Mouse (Mus musculus): Measurements from ENCODE around the gene Casp9.

Gene Casp9

GRCm38 (mm10) chr4:141857422-141857930, 64.1 kb downstream of the Casp9 start:
- in situ Hi-C loops (cut with MboI; ENCODE audit: unreplicated experiment in 2 of 2) = loop anchor here (5.0 to 25.0 kb wide), 6 partner anchors 100 to 1555 kb away; partner anchors contain the start of genes Tmem82 (in 2 of the 2), Pramef8 (in 1 of the 2) and Pramel1 (in 1 of the 2)

DNA sequence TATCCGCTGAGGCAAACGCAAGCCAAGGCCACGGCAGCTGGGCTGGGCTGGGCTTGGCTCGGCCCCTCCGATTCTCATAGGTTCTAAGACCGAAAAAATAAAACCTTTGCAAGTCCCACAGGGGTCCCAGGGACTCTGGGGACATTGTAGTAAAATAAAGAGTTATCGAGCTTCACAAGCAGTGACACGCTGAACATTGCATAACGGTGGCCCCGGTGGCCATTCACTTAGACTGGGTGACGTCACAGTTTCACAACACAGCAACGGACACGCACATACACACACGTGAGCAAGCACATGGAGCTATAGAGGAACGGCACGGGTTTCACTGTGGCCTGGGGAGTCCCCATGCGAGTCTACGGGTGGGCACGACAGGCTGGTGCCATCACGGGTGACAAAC, 65.1 kb downstream of the Casp9 start:
- in situ Hi-C loops (cut with MboI; ENCODE audit: unreplicated experiment in 2 of 2) = loop anchor here (5.0 to 25.0 kb wide), 6 partner anchors 99 to 1554 kb away; partner anchors contain the start of genes Tmem82 (in 2 of the 2), Pramef8 (in 1 of the 2) and Pramel1 (in 1 of the 2)

GRCm38 (mm10) chr4:141859351-141859750, 65.9 kb downstream of the Casp9 start:
- in situ Hi-C loops (cut with MboI; ENCODE audit: unreplicated experiment in 2 of 2) = loop anchor here (5.0 to 25.0 kb wide), 6 partner anchors 98 to 1553 kb away; partner anchors contain the start of genes Tmem82 (in 2 of the 2), Pramef8 (in 1 of the 2) and Pramel1 (in 1 of the 2)

DNA sequence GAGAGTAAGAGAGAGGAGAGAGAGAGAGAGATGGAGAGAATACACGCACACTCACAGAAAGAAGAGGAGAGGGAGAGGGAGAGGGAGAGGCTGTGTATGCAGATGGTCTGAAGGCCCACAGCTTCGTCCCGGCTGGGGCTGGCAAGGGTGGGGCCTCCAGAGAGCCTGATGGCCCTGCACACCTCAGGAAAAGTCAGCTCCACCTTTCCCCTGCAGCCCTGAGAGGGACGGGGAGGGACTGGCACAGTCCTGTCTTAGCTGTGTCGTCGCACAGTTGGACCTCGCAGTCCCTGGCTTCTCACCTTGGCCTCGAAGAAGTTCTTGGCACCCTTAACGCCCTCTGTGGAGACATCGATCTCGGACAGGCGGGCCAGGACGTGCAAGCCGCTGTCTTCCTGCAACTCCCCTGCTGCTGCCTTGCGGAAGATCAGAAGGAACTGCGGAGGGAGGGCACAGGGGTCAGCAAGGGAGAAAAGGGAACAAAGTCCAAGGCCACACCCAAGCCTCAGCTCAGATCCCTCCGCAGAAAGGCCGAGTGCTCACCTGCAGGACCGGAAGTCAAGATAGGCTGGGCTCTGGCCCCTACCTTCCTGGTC, 66.9 kb downstream of the Casp9 start:
- in situ Hi-C loops (cut with MboI; ENCODE audit: unreplicated experiment in 2 of 2) = loop anchor here (25.0 kb wide), 3 partner anchors 1377 to 1552 kb away; partner anchors contain the start of genes Pramef8 (in 1 of the 2) and Pramel1 (in 1 of the 2)

- in situ Hi-C loops (cut with MboI; ENCODE audit: unreplicated experiment in 2 of 2) = loop anchor here (25.0 kb wide), 3 partner anchors 1376 to 1551 kb away; partner anchors contain the start of genes Pramef8 (in 1 of the 2) and Pramel1 (in 1 of the 2)
Observed at GRCm38 (mm10) chr4:141861591-141862295, 68.3 kb downstream of the Casp9 start.

DNA sequence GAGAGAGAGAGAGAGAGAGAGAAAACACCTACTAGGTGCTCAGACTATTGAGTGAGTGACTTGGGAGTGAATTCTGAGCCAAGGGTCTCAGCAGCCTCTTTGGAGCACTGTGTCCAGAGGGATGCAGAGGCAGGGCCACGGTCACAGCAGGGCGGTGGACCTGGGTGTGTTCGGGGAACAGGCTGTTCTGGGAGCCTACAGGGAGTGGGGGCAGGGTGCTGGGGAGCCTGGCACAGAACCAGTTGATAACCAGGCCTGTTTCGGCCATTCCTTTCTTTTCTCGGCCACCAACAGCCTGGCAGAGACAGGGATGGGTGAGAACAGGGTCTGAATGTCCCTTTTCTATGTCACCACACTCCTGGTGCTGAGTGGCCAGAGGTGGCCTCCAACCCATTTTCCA, 69.5 kb downstream of the Casp9 start:
- in situ Hi-C loops (cut with MboI; ENCODE audit: unreplicated experiment in 2 of 2) = loop anchor here (25.0 kb wide), 3 partner anchors 1374 to 1549 kb away; partner anchors contain the start of genes Pramef8 (in 1 of the 2) and Pramel1 (in 1 of the 2)

DNA sequence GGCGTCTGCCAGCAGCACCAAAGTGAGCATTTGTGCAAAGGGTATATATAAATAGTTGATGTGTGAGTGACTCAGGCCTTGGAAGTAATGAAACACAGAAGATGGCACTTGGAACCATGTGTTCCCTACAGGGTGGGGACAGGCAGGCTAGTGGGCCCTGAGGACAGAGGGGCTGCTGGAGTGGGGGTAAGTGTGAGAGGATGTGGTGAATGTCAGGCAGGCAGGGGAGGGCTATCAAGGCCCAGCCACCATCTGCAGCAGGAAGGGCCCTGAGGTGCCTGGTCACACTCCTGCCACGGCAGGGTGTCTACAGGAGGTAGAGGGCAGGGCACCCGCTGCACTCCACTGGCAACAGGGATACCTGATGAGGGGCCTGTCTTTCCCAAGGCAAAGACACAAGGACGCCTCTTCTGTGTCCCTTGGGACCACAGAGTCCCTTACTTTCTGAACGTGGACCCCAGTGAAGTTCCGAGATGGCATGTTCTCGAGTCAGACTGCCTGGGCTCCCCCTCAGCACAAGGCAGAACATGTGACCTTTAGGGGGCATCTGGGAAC, 70.4 kb downstream of the Casp9 start:
- in situ Hi-C loops (cut with MboI; ENCODE audit: unreplicated experiment in 2 of 2) = loop anchor here (25.0 kb wide), 3 partner anchors 1373 to 1548 kb away; partner anchors contain the start of genes Pramef8 (in 1 of the 2) and Pramel1 (in 1 of the 2)

DNA sequence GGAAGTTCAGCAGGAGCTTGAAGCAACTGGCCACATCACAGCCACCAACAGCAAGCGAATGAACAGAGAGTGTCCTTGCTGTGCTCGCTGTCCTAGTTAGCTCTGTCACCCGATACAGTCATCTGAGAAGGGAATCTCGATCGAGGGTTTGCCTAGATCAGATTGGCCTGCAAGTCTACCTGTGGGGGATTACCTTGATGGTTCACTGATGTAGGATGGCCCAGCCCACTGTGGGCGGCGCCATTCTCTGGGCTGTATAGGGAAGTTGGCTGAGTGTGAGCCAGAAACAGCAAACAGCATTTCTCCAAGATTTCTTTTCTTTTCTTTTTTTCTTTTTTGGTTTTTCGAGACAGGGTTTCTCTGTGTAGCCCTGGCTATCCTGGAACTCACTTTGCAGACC, 71.1 kb downstream of the Casp9 start:
- in situ Hi-C loops (cut with MboI; ENCODE audit: unreplicated experiment in 2 of 2) = loop anchor here (25.0 kb wide), 3 partner anchors 1373 to 1548 kb away; partner anchors contain the start of genes Pramef8 (in 1 of the 2) and Pramel1 (in 1 of the 2)

DNA sequence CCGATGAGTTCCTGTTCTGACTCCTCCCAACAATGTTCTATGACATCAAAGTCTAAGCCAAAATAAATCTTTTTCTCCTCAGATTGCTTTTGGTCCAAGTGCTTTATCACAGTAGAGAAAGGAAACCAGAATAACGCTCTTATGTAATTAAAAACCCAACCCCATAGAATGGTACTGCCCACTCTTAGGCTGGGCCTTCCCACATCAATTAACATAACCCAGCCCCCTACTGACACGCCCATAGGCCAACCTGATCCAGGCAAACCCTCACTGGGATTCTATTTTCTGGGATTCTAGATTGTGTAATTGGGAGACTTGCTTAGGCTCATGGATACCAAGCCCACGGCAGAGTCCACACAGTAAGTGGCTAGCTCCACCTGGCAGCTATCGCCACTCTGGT, 71.6 kb downstream of the Casp9 start:
- in situ Hi-C loops (cut with MboI; ENCODE audit: unreplicated experiment in 2 of 2) = loop anchor here (25.0 kb wide), 3 partner anchors 1372 to 1547 kb away; partner anchors contain the start of genes Pramef8 (in 1 of the 2) and Pramel1 (in 1 of the 2)
